Mouse (Mus musculus) urinary bladder, postnatal 4 days (tissue): Measurements from ENCODE around the gene Zdhhc12.
"Not testable (repeated sequence)": the region's sequence is repeated elsewhere in the genome, so short reads cannot be mapped to it uniquely, and the experiment has no call there.

Experiments
- DNase-seq, 2 experiments: peaks; one replicate each; pipeline ENCODE4 v3.0.0; 2021 to 2022; ENCODE audit warnings: low spot score in 2 of 2

Zdhhc12 gene

DNA sequence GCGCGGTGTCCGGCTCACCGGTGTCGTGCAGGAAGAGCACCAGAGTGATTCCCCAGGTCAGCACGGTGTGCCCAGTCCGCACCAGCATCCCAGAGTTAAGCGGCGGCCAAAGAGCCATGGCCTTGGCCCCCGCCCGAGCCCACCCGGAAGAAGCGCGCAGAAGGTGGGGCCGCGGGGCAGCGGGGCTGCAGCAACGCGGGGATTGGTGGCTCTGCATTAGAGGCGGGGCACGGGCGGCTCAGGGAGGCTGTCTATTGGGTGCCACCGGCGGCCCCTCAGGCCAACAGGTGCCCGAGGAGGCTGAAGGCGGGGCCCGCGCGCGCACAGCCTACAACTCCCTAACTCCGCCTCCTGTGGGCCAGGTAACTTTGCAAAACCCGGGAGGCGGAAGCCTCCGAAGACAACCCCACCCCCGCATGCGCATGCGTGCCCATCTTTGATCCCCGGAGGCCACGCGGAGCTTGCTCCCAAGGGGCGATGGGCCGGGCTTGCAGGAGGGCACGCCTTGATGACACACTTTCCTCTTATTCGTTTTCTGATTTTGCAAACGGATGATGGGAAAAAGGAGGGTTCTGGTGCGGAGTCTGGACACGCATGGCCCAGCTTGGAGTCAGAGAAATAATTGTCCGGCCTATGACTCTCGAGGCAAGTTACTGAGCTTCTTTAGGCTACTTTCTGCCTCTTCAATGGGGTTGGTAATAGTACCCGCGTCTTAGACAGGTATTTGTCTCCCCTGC is at the start of gene Zdhhc12:
Zdhhc12 (minus strand) TSS at position 178 of the 737 bp plus-strand sequence.
- peak; percentile 93 to 94 for DNase-seq

- not testable (repeated sequence) for DNase-seq
Observed at GRCm38 (mm10) chr2:30140021-30140420, 46.6 kb upstream of the Zdhhc12 start.

DNA sequence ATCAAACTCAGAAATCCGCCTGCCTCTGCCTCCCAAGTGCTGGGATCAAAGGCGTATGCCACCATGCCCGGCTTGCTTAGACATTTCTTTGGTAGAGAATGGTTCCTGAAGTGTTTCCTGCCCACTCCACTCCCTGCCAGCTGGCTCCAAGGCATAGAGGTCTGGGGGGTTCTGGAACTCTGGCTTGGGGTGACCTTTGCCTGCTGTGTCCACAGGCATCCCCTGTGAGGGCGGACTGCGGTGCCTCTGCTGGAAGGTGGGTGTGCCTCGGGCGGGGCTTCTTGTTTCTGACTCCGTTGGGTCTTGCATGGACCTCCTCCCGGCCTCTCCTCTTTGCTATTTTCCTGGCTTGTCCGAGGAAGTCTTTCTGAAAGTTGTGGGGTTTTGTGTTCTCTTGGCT is 43.0 kb upstream of the Zdhhc12 start:
- DNase-seq = no peak

- no peak for DNase-seq
Observed at GRCm38 (mm10) chr2:30134928-30135620, 41.6 kb upstream of the Zdhhc12 start.

DNA sequence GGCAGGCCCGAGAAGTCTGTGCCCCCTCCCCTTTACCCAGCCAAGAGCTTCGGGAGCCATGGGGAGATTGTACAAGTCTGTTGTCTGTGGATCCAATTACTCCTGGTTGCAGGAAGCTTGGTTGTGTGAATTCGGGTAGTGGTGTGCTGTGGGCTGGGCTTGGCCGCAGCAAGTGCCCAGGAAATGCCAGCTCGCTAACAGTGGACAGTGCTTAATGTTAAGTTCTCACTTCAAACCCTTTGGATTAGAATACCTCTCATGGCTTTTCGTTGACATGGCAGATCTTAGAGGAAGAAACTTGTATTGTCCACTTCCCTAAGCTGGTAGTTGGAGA is 40.9 kb upstream of the Zdhhc12 start:
- DNase-seq = no peak

GRCm38 (mm10) chr2:30133613-30134377 is 40.3 kb upstream of the Zdhhc12 start, which contains the start of gene Tbc1d13:
Gene Tbc1d13 (plus strand): TSS chr2:30133746.
- peak; percentile 96 to 97 for DNase-seq

DNA sequence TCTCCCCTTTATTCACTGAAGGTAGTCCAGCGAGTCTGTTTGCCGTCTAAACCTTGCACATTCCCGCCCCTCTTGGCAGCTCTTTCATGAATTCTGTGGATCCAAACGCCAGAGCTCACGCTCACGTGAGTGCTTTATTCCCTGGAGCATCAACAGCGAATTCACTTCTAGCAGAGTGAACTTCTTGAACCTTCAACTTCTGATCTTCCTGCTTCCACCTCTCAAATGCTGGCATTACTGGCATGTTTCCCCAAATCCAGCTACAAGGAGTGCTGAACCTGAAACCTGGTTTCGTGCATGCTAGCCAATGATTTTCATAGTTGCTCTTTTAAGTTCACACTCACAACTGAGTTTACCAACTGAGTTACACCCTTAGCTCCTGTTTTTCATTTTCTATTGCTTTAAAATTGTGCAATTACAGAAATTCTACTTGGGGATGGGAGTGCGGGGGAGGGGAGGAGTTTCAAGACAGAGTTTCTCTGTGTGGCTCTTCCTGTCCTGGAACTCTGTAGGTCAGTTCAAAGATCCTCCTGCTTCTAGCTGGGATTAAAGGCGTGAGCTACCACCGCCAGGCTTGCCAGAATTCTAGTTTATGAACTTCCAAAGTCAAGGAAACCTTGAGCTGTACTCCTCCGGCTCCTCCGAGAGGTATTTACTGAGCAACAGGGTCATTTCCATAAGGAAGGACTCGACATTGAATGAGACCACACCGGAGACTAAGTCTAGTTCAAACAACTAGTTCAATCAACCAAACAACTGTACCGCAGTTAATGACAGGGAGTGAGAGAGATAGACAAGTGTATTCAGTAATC is 39.6 kb upstream of the Zdhhc12 start:
- DNase-seq = no peak

GRCm38 (mm10) chr2:30131240-30131639 is 37.8 kb upstream of the Zdhhc12 start:
- DNase-seq = not testable (repeated sequence)

DNA sequence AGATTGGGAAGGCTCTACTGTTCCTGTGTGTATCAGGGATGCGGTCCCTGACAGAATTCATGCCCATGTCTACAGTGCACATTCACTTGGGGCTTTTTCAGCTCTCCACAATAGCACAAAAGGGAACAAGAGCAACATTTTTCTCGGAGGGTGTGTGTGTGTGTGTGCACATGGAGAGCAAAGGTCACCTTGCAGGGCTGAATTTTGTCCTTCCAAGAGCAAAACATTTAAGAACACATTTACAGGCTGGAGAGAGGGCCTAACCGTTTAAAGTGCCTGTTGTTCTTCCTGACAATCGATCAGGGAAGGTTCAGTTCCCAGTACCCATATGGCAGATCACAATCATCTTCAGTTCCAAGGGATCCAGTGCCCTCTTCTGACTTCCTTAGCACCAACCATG is 36.7 kb upstream of the Zdhhc12 start:
- no peak for DNase-seq

DNA sequence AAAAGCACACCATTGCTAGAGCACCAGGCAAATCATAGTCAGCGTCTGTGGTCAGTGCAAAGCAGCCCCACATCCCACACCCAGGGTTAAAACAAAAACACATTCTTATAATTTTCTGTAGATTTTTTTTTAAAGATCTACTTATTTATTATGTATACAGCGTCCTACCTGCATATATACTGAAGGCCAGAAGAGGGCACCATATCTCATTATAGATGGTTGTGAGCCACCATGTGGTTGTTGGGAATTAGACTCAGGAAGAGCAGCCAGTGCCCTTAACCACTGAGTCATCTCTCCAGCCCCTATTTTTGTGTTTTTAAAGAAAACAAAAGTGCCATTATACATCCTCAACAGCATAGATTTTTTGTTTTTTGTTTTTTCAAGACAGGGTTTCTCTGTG is 35.3 kb upstream of the Zdhhc12 start:
- no peak for DNase-seq

DNA sequence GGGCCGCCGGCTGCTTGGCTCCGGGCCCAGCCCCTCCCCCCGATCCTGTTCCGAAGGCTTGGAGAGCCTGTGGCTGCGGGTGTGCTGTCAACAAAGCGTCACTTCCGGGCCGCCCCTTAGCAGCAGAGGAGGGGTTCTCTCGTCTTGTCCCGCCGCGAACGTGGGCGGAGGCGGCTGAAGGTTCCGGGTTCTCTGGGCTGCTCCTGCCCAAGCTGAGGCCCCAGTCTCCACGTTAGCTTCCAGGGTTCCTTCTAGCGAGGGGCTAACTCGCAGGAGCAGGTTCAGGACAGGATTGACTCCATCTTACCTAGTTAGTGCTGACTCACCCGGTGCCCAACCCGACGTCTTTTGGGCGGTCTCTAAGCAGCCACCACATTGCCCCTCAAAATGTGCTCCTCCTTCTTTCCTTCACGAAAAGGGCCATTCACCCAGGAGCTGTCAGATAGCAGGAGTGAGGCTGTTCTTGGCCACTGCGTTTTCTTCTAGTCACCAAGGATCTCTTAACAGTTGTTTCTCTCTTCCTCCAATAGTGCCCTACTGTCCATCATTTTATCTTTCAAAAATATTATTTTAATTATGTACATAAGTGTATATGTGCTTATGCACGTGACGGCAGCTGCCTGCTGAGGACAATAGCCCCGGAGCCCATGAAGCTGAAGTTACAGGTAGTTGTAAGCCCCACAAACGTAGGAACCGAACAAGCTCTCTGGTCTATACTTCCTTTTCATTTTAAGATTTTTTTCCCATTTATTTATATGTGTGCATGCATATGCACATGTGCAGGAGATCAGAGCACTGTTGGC is 31.2 kb upstream of the Zdhhc12 start, which contains the start of gene Zer1:
Zer1 (minus strand) TSS at position 114 of the 803 bp plus-strand sequence.
- DNase-seq = peak; percentile 92 to 97

GRCm38 (mm10) chr2:30123729-30124471 is 30.5 kb upstream of the Zdhhc12 start:
- no peak for DNase-seq

GRCm38 (mm10) chr2:30122766-30123165 is 29.3 kb upstream of the Zdhhc12 start:
- no peak for DNase-seq

DNA sequence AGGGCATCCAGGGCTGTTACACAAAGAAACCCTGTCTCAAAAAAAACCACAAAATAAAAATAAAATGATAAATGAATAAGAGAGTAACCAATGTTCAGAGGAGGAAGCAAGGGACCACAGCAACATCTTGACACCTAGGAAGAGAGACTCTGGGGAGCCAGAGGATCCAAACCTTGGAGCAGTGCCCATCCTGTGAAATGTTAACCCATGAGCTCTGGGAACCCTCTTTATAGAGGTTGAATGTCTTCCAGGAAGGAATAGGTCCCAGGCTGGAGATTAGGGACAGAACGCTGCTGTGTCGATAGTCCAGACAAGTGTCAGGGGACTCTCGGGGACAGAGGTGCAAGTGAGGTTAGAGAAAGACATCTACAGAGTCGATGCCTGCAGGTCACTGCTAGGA is 26.8 kb upstream of the Zdhhc12 start:
- DNase-seq = no peak

- DNase-seq = no peak
Observed at GRCm38 (mm10) chr2:30119641-30120051, 26.2 kb upstream of the Zdhhc12 start.

GRCm38 (mm10) chr2:30112564-30112963 is 19.1 kb upstream of the Zdhhc12 start:
- no peak for DNase-seq

DNA sequence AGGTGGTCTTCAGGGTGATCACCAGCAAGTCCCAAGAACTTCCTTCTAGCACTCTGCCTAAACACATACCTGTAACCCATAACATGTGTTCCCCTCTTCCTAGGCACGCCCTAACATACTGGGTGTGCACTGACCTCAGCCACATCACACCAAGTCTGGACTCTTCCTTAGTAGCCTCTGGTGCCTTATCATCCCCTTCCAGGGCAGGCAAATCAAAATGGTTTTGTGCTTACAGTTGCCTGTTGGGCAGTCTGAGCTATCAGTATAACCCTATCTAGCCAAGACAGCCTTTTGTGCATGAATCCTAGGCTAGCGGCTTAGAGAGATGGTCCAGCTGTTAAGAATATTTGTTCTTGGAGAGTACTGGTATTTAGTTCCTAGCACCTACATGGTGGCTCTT is 18.1 kb upstream of the Zdhhc12 start:
- no peak for DNase-seq

GRCm38 (mm10) chr2:30108260-30108659 is 14.8 kb upstream of the Zdhhc12 start:
- no peak for DNase-seq

GRCm38 (mm10) chr2:30107646-30108045 is 14.2 kb upstream of the Zdhhc12 start:
- DNase-seq = no peak

GRCm38 (mm10) chr2:30106364-30106763 is 12.9 kb upstream of the Zdhhc12 start:
- DNase-seq = no peak
